Mouse (Mus musculus) C2C12 (cell line): ENCODE data around the gene Gm28048. TPM values are rescaled to one million over a fixed set of nuclear protein-coding genes. Genes with fewer than 3 reads are reported as not detected.

Source experiments
- H3K27me3 ChIP-seq: one replicate; pipeline ENCODE4 v1.6.1; 2011; ENCODE audit not compliant: control insufficient read depth, insufficient read depth, insufficient read length
- H3K36me3 ChIP-seq: one replicate; pipeline ENCODE4 v1.6.1; 2011; ENCODE audit not compliant: control insufficient read depth, insufficient read depth
- H3K4me3 ChIP-seq: one replicate; pipeline ENCODE4 v1.5.1; 2011; ENCODE audit warnings: mild to moderate bottlenecking, control low read depth; ENCODE audit not compliant: poor library complexity, insufficient read depth, severe bottlenecking
- H3K79me2 ChIP-seq: one replicate; pipeline ENCODE4 v1.6.1; 2011; ENCODE audit not compliant: control insufficient read depth, insufficient read depth
- H3K79me3 ChIP-seq: one replicate; pipeline ENCODE4 v1.6.1; 2011; ENCODE audit warnings: low read depth, control low read depth
- H3ac ChIP-seq: one replicate; pipeline ENCODE3; 2011; ENCODE audit warnings: low read depth; ENCODE audit not compliant: control insufficient read depth, insufficient read length
- CEBPB ChIP-seq: IDR thresholded peaks from one replicate; pipeline ENCODE4 v1.6.1; 2011; ENCODE audit warnings: low read depth, mild to moderate bottlenecking, control low read depth, moderate library complexity
- CTCF ChIP-seq: IDR thresholded peaks from one replicate; pipeline ENCODE4 v1.5.1; 2011; ENCODE audit not compliant: control insufficient read depth, insufficient read depth, insufficient read length
- FOSL1 ChIP-seq: IDR thresholded peaks from one replicate; pipeline ENCODE4 v1.8.0; 2011; ENCODE audit warnings: mild to moderate bottlenecking, low read length; ENCODE audit not compliant: poor library complexity, insufficient read depth, severe bottlenecking
- MAX ChIP-seq: IDR thresholded peaks from one replicate; pipeline ENCODE4 v1.6.1; 2011; ENCODE audit warnings: mild to moderate bottlenecking, control low read depth
- MYOD1 ChIP-seq: IDR thresholded peaks from one replicate; pipeline ENCODE4 v1.6.1; 2011; ENCODE audit warnings: low read depth; ENCODE audit not compliant: control insufficient read depth, insufficient read length
- MYOG ChIP-seq: IDR thresholded peaks from one replicate; pipeline ENCODE4 v1.6.1; 2011; ENCODE audit not compliant: control insufficient read depth, insufficient read length; ENCODE audit errors: extremely low read depth
- USF1 ChIP-seq: IDR thresholded peaks from one replicate; pipeline ENCODE4 v1.6.1; 2011; ENCODE audit warnings: low read depth, mild to moderate bottlenecking, control low read depth, moderate library complexity
- polyA plus RNA-seq: library from polyadenylated mRNA; unstranded; fragments of >200 nt; fragmentation: generic; extraction: Trizol; gene quantifications from one replicate; pipeline ENCODE4 v1.2.1, GENCODE M21; 2012; ENCODE audit warnings: missing spikeins

Gm28048 gene
- polyA plus RNA-seq, 1 experiment, result 1.4 TPM

GRCm38 (mm10) chr11:22859301-22859632 is 122.6 kb downstream of the Gm28048 start:
- TF ChIP-seq CTCF (no peak), USF1 (no peak), MAX (no peak), CEBPB (no peak), MYOD1 (no peak), FOSL1 (no peak), MYOG (no peak)
- no peaks in the 10 kb centered on the region for H3K27me3 ChIP-seq
- H3ac ChIP-seq, result peak overlapping the region; percentile 78
- peaks cover 51% of the 10 kb centered on the region for H3K79me2 ChIP-seq
- peaks cover 4% of the 10 kb centered on the region for H3K36me3 ChIP-seq
- peaks cover 32% of the 10 kb centered on the region for H3K79me3 ChIP-seq
- H3K4me3 ChIP-seq, result peak overlapping the region; percentile 72

- Histone ChIP-seq H3K27me3 (no peaks in the 10 kb centered on the region), H3K79me2 (peaks cover 57% of the 10 kb centered on the region), H3K36me3 (peaks cover 4% of the 10 kb centered on the region), H3ac (peak overlapping the region; percentile 78), H3K4me3 (peak overlapping the region; percentile 72), H3K79me3 (peaks cover 37% of the 10 kb centered on the region)
- TF ChIP-seq USF1, result no peak
- no peak for TF ChIP-seq FOSL1
- no peak for TF ChIP-seq MAX
- no peak for TF ChIP-seq MYOD1
- no peak for TF ChIP-seq MYOG
Measured at GRCm38 (mm10) chr11:22858441-22859300, 123.2 kb downstream of the Gm28048 start.

GRCm38 (mm10) chr11:22857705-22858440 is 124.0 kb downstream of the Gm28048 start:
- peaks cover 38% of the 10 kb centered on the region for H3K79me3 ChIP-seq
- peaks cover 4% of the 10 kb centered on the region for H3K36me3 ChIP-seq
- H3K4me3 ChIP-seq, result peak overlapping the region; percentile 72
- no peak overlapping the region for H3ac ChIP-seq
- TF ChIP-seq MAX, result no peak
- H3K27me3 ChIP-seq, result no peaks in the 10 kb centered on the region
- H3K79me2 ChIP-seq, result peaks cover 65% of the 10 kb centered on the region

- Histone ChIP-seq H3K4me3 (no peak overlapping the region), H3ac (no peak overlapping the region)
- TF ChIP-seq MYOG (no peak), USF1 (no peak), CEBPB (no peak), MYOD1 (no peak), MAX (no peak), CTCF (no peak), FOSL1 (no peak)
Measured at GRCm38 (mm10) chr11:22857106-22857704, 124.7 kb downstream of the Gm28048 start.

GRCm38 (mm10) chr11:22856371-22856965 is 125.4 kb downstream of the Gm28048 start:
- Histone ChIP-seq H3K36me3 (peaks cover 4% of the 10 kb centered on the region), H3K27me3 (no peaks in the 10 kb centered on the region), H3K79me3 (peaks cover 38% of the 10 kb centered on the region), H3K4me3 (no peak overlapping the region), H3ac (no peak overlapping the region), H3K79me2 (peaks cover 79% of the 10 kb centered on the region)
- TF ChIP-seq MAX (no peak), CTCF (no peak), MYOD1 (no peak), FOSL1 (no peak), MYOG (no peak), USF1 (no peak), CEBPB (no peak)

More at GRCm38 (mm10) chr11:22857106-22857704, 124.7 kb downstream of the Gm28048 start:
- Histone ChIP-seq H3K79me2 (peaks cover 71% of the 10 kb centered on the region), H3K79me3 (peaks cover 38% of the 10 kb centered on the region), H3K36me3 (peaks cover 4% of the 10 kb centered on the region), H3K27me3 (no peaks in the 10 kb centered on the region)
